Mouse (Mus musculus) gastrocnemius, postnatal 4 days (tissue): ENCODE data around the gene Zbtb20. TPM values are rescaled to one million over a fixed set of nuclear protein-coding genes. Genes with fewer than 3 reads are reported as not detected.

Source experiments
- DNase-seq, 2 experiments: peaks; one replicate each; pipeline ENCODE4 v3.0.0; 2021 to 2022; ENCODE audit warnings: low spot score in 2 of 2, mixed read lengths in 2 of 2
- total RNA-seq, 2 experiments: library from RNA; stranded (reverse); gene quantifications; 2 replicates each; pipeline ENCODE4 v1.2.3; 2021

Zbtb20 gene
- total RNA-seq, 2 experiments from 2014 or later, result 93.9 to 114 TPM

DNA sequence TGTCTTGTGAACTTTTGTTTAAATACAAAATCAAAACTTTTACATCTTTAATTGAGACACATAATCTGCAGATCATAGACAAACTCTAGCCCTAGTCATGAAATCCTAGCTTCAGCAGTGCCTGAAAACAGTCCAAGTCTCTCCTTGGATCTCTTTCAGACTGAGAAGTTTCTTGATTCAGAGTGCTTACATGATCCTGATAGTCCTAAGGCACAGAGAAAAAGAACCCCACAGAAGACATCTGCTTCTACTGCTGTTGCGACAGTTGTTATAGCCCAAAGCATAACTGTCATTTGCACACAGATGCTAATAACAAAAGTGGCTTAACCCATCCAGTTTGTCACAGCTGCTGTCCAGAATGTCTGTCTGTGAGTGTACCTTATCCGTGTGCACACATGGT lies 749.6 kb downstream of the Zbtb20 start:
- DNase-seq, result no peak

DNA sequence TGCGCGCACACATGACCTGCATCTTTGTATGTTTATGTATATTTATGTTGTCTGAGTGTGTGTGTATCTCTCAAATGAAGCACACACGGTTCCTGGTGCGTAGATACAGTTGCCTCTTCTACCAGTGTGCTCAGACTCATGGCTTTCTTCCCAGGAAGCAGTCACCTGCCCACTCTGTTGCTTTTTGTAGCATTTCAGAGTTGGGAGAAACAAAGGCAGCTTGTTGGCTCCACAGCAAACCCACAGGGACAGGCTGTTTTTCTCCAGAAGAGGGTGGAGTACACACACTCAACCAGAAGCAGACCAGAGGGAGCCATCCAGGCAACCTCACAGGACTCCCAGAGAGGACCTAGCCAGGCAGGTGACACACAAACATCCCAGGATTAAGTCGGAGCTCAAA lies 750.3 kb downstream of the Zbtb20 start:
- no peak for DNase-seq

DNA sequence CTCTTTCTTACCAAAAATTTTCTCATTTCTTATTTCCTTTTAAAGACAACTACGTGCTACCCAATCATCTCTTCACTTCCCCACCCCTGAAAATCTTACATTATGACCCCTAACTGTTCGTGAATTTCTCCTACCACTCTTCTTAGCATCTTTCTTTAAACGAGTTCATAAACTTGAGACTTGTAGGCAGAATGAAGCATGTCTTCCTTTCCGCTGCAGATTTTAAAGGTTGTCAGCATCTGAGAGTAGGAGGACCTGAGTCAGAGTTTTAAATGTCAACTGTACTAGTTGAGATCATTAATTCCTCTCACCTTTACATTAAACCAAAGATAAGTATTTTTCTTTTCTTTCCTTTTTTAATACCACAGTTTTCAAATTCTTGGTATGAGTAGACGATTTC lies 753.0 kb downstream of the Zbtb20 start:
- no peak for DNase-seq

DNA sequence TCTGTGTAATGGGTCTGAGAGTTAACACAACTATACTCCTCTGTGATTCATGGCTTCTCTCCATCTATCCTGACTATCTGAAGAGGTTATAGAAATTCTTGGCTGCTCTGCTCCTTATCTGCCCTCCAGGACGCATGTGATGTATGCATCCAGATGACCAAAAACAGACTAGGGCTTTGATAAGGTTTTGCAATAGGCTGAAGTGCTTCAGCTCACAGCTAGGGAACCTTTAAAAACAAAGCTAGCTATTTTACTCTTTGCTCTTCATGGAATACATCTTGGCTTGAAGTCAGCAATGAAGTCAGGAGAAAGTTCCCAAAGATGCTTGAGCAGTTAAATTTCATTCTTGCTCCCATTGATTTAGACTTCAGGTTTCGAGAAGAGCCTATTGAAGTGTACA lies 756.1 kb downstream of the Zbtb20 start:
- no peak for DNase-seq

DNA sequence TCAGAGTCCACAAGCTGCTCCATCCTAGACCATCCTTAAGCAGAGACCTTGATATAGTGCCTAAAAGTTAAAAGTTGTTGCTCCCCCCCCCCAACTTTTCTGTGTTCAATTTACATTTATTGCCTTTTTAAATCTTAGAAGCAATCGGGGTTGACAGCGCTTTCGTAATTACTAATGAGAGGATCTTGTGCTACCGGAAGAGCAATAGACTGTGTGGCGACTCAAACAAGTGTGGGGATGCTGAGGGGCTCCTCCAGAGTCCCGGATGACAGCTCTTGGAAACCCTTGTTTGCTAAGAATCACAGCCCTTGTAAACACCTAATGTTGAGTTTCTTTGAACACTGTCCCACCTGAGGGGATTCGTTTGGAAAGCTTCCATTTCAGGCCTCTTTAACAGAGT lies 758.4 kb downstream of the Zbtb20 start:
- DNase-seq, result no peak

DNA sequence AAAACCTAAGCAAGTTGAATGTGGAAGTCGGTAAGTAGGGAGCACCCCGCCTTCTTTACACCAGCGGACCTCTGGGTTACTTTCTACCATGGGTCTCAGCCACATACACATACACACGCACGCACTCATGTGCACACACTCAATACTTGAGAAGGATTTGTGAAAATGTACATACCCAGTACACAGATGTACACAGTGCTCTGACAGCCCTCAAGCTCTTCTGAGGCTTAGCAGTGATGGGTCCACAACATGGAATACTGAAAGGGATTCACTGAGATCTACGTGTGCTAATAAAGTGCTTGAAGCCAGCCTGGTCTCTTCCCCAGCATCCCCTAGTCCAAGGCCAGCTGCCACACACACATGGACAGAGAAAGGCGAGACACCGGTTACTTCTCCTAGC lies 761.6 kb downstream of the Zbtb20 start:
- DNase-seq, result no peak

DNA sequence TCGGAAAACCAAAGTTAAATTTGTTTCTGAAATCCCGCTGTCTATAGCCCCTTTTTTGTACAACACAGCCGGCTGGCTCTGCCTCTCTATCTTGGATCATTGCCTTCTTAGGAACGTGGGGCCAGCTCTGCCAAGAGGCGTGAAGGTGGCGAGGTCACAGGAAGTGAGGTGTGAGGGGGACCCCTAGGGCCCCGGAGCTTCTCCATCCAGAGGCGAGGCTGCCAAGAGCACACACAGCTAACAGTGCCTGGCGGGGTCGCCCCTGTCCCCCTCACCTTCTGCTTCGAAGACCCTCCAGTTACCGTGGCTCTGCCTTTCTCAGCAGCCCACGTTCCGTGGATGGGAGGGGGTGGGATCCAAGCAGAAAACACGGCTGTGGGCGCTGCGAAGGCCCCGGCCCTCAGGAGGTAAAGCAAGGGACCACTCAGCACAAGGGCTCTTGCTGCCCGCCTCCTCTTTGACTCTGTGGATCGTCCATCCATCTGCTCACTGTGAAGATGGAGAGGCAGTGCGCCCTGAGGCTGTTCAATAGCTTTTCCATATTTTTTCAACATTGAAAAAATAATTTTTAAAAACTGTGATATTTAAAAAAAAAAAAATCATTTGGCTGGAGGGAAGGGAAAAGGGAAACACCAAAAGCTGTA lies 762.8 kb downstream of the Zbtb20 start:
- peak in 1 of 2 experiments; percentile 24 for DNase-seq

DNA sequence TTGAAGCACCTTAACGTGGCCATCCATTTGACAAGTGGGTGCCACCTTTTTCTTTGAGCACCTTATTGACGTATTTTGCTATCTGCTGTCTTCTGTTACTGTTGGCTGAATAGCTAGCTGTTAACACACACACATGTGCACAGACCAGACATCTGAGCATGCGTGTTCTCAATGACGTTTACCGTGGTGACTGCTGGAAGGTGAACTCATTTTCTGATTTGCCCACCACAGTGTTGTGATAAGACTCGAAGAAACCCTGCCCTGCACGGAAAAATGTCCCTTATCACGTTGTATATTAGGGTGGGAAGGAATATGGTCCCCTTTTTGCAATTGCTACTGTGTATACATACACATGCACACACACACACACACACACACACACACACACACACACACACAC lies 765.5 kb downstream of the Zbtb20 start:
- no peak for DNase-seq

DNA sequence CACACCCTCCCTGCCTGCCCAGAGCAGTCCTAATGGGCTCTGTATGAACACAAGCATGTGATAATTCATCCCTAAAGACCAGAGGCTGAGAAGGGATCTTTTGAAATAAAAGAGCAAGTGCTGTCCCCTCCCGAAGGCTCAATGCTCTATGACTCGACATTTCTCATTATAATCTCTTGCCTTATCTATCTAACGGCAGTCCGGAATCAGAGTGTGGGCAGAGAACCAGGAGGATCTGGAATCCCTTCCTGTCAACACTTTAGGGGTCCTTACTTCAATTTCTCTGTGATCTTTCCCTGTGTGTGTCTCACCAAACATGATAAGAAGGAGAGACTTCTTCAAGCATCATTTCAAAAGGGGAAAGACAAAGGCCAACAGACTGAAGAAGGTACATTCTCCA lies 770.2 kb downstream of the Zbtb20 start:
- no peak for DNase-seq

DNA sequence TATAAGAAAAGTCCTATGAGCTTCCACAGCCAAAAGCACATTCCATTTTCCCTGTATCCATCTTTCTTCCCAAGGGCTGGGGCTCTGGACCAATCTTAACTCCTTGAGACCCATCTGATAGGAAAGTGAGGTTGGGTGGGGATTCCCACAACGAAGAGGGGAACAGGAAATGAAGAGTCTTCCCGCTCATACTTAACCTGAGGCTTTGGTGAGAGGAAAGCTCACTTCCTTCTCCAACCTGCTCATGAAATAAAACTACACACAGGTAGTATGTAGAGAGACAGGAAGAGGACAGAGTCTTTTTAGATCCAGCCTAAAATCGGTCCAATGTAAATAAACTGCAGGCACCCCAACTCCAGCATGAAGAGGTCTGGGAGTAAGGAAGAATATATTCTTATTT lies 771.3 kb downstream of the Zbtb20 start:
- DNase-seq, result no peak

DNA sequence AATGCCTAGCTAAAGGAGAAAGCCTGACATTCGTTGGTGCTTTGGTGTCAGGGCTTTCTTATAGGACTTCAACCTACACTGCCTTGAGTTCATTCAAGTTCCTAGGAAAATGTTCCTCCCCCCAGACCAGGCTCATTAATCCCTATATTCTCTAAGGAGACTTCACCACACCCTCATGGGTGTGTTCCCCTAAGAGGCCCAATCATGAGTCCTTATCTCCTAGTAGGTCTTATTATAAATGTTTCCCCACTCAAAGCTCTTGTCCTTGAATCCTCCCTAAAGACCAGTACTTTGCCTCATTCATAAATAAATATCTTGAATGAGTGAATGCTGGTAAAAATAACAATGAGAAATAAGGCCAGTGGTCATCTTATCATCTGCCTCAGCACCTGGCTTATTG lies 772.0 kb downstream of the Zbtb20 start:
- DNase-seq, result no peak

DNA sequence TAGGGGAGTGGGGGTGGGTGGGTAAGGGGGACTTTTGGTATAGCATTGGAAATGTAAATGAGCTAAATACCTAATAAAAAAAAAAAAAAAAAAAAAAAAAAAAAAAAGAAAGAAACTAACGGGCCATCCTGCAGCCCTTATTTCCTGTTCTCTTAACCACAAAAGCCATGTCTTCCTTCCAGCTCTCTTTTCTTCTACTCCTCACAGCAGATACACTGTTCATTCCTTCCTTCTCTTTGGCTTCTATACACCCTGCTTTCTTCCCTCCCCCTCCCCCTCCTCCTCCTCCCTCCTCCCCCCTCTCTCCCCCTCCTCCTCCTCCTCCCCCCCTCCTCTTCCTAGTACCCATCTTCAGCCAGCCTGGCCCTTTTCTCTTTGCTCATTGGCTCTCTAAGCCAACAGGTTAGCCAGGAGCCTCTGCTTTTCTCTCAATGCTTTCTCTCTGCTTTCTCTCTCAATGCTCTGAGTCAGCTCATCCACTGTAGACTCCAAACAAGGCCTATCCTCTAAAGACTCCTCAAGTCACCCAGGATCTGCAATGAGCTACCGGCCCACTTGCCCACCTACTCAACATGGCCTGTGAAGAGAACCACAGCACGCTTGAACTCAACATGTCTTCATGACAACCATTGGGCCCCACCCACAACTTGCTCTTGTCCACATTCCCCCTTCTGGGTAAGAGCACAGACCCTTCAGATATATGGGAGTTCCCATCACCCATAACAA lies 774.8 kb downstream of the Zbtb20 start:
- DNase-seq, result no peak

DNA sequence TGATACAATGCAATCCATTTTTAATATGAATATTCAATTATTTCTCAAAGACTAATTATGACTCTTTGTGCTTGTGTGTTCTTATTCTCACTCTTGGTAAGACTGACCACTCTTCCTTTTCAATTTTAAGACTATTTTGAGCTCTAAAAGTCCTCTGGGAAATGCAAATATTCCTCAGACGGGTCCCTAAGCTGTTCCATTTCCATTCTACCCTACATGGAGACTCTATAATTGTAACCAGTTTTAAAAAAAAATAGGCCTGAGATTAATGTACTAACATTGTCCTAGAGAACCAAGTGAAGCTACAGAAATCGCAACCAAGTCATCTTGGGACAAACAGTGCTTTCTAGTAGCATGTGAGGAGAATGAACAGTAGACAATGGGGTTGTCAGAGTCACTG lies 777.6 kb downstream of the Zbtb20 start:
- DNase-seq, result no peak

DNA sequence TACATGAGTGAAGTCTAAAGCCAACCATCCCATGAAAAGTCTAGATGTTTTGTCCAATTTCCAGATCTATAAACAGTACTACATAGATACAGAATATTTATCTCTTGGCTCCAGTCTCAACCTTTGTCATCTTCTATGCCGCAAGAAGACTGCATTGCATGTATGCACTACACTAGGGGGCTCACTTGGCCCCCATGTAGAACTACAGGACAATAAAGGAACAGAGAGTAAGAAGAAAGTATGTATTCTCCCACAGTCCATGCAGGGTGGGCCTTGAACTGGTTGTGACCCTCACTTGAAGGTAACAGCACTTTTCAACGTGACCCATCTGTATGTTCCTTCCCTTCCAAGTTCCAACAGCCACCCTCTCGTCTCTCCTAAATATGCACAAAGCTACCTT lies 778.6 kb downstream of the Zbtb20 start:
- no peak for DNase-seq

DNA sequence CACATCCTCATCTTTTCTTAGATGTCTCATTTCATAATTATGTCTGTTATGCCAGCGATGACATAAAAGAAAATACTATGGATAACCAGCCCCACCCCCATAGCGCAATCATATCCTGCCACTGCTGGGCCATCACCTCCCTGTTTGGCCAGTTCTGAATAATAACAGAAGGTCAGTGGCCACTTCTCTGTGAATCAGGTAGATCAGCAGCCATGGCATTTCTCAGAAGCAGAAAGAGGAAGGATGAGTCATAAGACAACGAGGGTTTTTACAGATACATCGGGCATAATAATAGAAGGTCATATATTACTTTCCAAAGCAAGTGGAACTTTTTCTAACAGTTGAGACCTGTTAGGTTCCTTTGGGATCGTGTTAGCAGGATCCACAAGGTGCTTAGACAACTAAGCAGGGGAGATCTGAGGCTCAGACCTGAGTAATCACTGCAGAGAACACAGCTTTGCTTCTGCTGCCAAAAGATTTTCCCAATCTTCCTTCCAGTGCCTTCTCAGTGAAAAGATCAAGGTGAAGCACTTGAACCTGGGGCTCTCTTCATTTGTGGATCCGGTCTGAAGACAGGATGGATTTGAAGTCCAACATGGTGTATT lies 779.6 kb downstream of the Zbtb20 start:
- no peak for DNase-seq

DNA sequence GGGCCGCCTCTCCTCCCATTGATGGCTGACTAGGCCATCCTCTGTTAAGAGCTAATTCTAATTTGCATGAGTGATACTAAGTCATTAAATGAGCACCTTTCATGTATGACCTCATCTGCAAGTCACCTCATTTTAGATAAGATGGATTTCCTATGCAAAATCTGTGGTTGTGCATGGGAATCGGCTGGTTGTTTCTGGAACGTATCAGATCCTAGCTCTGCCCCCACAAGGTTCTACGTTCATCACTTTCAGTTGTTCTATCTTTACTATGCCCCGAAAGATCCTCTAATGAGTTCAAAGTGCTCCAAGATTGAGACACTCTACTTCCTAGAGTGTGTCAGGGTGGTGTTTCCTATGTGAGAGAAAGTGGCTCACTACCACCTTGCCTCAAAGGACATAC lies 785.9 kb downstream of the Zbtb20 start:
- DNase-seq, result no peak

DNA sequence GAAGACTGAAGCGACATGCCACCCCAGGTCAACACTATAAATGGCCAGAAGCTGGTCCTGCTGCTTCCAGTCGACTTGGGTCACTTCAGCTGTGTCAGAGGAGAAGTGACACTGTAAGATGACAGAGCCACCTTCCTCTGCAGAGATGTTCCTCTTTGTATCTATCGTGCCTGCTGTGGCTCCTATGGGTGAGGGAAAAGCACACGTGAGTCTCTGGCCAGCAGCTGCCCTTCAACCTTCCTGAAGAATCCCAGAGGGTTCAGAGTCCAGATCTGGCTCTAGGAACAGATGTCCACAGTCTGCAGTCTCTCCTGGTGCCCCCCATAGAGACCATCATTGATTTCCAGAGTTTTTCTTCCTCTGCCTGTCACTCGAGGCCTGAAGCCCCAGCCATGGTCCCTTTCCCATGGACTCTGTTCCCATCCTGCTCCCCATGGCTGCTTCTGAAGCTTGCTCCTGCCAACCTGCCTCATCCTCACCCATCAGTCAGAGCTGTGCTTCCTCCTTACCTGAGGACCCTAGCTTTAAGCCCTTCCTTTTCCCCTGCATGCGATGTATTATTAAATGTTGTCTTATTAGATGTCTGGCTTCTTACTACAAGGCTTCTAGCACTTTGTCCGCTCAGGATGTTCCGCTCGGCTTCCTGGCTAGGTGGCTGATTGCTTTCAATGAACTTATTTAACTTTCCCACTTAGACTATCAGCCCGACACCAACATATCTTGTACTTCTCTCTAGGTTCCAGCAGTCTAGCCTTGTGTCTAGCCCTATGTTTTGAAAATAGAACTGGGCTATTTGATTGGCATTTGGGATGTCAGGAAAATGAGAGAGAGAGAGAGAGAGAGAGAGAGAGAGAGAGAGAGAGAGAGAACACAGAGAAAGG lies 786.7 kb downstream of the Zbtb20 start:
- peak in 1 of 2 experiments; percentile 3 for DNase-seq

DNA sequence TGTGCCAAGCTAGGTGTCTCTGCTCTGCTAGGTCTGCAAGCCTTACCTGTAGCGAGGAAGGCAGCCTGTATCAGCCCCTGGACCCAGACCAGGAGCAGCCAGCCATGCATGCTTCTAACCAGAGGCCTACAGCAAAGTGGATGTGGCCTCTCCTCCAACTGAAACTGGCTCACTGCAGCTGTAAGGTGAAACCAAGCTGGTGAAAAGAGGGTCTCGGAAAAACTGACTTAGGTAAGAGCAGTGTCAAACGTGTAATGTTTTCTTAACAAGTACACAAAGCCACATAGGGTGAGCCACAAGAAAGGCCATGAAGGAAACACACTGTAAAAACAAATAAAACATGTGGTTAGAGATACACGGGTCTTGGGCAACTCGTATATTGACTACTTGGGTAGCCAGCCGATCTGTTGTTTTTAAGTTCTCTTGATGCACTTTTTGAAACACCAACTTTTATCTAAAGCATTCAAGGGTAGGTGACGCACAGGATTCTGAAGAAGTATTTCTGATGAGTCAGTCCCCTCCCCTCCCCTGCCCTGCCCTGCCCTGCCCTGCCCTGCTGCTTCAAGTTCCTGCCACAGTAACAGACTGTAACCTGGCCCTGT lies 788.4 kb downstream of the Zbtb20 start, which contains the start of gene Tigit:
Gene Tigit (minus strand): TSS at position 169 of the 602 bp plus-strand sequence.
- no peak for DNase-seq

DNA sequence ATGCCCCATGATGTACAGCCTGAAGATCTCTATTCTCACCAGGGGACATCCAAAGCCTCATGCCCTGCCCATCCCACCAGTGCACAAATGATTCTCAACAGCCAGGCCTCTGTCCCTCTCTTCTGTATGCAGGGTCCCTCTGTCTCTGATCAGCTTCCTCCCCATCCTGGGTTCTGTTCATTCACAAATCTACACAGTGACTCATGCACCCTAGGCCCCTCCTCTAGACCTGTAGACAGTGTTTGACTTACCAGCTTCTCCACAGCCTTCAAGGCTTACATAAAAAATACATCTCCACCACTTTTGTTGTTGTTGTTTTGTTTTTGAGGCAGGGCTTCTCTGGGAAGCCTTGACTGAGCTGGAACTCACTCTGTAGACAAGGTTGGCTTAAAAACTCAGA lies 789.2 kb downstream of the Zbtb20 start:
- no peak for DNase-seq

DNA sequence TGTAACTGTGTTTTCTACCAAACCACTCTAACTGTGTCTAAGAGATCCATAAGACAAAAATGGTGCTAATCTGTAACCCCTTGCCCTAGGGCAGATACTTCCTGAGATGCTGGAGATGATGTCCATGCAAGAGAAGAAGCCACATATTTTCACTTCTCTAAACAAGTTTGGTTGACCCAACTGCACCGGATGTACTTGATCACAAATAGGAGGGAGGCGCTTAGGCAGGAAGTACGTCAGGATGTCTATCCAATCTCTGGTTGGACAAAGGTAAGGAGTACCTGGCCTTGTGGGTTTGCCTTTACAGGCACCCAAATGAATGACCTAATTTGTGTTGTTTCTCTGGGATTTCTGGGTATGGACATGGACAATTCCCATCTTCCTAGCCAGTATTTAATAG lies 792.6 kb downstream of the Zbtb20 start:
- no peak for DNase-seq

DNA sequence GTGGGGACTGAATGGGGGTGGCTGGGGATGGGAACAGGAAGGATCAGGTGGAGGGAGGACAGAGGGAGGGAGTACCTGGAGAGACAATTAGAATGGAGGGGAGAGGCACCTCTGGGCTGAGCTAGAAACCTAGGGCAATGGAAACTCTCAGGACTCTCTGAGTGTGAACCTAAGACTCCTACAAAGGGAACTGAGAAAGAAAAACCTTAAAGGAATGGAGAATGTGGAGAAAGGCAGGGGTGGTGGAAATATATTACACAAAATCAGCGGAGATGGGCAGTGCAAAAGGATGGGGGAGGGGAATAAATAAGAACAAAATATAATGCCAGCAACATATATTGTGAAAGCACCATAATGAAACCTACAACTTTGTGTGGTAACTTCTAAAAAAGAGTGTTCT lies 796.3 kb downstream of the Zbtb20 start:
- DNase-seq, result no peak
